Mouse (Mus musculus): ENCODE measurements around the gene Ptgir. TPM values are rescaled to one million over a fixed set of nuclear protein-coding genes. Genes with fewer than 3 reads are reported as not detected.

Gene Ptgir
- polyA plus RNA-seq, 1 experiment, result 5.7 TPM

GRCm38 (mm10) chr7:16955712-16956111, 49.4 kb downstream of the Ptgir start:
- no peak overlapping the region for H3K4me3 ChIP-seq (ENCODE audit: insufficient read depth, poor library complexity, severe bottlenecking)
- TF ChIP-seq MYOD1 (IDR thresholded peaks at IDR 0.05; ENCODE audit: control insufficient read depth, insufficient read length, low read depth) (peak; percentile 80), CTCF (IDR thresholded peaks at IDR 0.05; ENCODE audit: control insufficient read depth, insufficient read depth, insufficient read length) (no peak)
- no peaks in the 10 kb centered on the region for H3K79me3 ChIP-seq (ENCODE audit: low read depth)
- no peaks in the 10 kb centered on the region for H3K79me2 ChIP-seq (ENCODE audit: control insufficient read depth, insufficient read depth)
- no peak overlapping the region for H3ac ChIP-seq (ENCODE audit: control insufficient read depth, insufficient read length, low read depth)
- H3K27me3 ChIP-seq (ENCODE audit: control insufficient read depth, insufficient read depth, insufficient read length), result peaks cover 3% of the 10 kb centered on the region
- H3K36me3 ChIP-seq (ENCODE audit: control insufficient read depth, insufficient read depth), result no peaks in the 10 kb centered on the region

DNA sequence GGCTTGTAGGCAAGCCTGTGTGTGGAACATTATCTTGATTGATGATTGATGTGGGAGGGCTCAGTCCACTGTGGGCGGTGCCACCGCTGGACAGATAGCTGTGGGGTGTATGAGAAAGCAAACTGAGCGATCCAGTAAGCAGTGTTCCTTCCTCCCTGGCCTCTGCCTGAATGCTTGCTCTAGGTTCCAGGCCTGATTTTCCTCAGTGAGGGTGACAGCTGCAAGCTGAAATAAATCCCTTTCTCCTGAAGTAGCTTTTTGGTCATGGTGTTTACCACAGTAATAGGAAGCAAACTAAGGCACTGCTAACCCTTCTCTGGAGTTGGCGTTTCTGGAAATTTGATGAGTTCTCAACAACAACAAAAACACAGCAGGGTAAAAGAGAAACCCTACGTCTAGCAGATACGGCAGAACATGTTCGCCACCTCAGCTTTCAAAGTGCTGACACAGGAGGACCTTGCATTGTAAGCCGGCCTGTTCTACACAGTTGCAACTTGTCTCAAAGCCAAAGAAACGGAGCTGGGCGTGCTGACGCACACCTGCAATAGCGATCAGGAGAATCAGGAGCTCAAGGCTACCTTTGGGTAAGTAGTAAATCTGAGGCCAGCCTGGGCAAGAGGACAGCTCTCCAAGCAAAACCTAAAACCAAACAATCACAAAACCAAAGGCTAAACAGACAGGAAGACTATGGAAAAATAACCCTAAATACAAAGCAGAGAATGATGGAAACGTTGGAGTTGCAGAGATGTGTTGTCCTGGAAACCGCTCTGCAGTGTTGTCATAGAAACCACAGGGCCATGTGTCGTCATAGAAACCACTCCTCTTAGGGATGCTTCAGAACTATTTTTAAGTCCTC, 50.3 kb downstream of the Ptgir start:
- no peak for TF ChIP-seq FOSL1 (IDR thresholded peaks at IDR 0.05; ENCODE audit: insufficient read depth, low read length, poor library complexity, severe bottlenecking)
- TF ChIP-seq CEBPB (IDR thresholded peaks at IDR 0.05; ENCODE audit: low read depth), result no peak
- no peak for TF ChIP-seq USF1 (IDR thresholded peaks at IDR 0.05; ENCODE audit: low read depth)
- TF ChIP-seq MYOD1 (IDR thresholded peaks at IDR 0.05; ENCODE audit: control insufficient read depth, insufficient read length, low read depth), result no peak
- TF ChIP-seq MYOG (IDR thresholded peaks at IDR 0.05; ENCODE audit: control insufficient read depth, extremely low read depth, insufficient read length), result no peak
- no peak for TF ChIP-seq CTCF (IDR thresholded peaks at IDR 0.05; ENCODE audit: control insufficient read depth, insufficient read depth, insufficient read length)
- TF ChIP-seq MAX (IDR thresholded peaks at IDR 0.05), result no peak
- no peak overlapping the region for H3K4me3 ChIP-seq (ENCODE audit: insufficient read depth, poor library complexity, severe bottlenecking)
- no peaks in the 10 kb centered on the region for H3K79me2 ChIP-seq (ENCODE audit: control insufficient read depth, insufficient read depth)
- H3K36me3 ChIP-seq (ENCODE audit: control insufficient read depth, insufficient read depth), result no peaks in the 10 kb centered on the region
- peaks cover 3% of the 10 kb centered on the region for H3K27me3 ChIP-seq (ENCODE audit: control insufficient read depth, insufficient read depth, insufficient read length)
- H3K79me3 ChIP-seq (ENCODE audit: low read depth), result no peaks in the 10 kb centered on the region
- no peak overlapping the region for H3ac ChIP-seq (ENCODE audit: control insufficient read depth, insufficient read length, low read depth)

GRCm38 (mm10) chr7:16959539-16960187, 53.4 kb downstream of the Ptgir start, which contains the start of gene Pnmal1:
Gene Pnmal1 (plus strand): TSS chr7:16959679.
- peaks cover 3% of the 10 kb centered on the region for H3K27me3 ChIP-seq (ENCODE audit: control insufficient read depth, insufficient read depth, insufficient read length)
- H3K4me3 ChIP-seq (ENCODE audit: insufficient read depth, poor library complexity, severe bottlenecking), result no peak within 1 kb of the TSS
- H3K36me3 ChIP-seq (ENCODE audit: control insufficient read depth, insufficient read depth), result no peaks in the 10 kb centered on the region
- no peak within 1 kb of the TSS for H3ac ChIP-seq (ENCODE audit: control insufficient read depth, insufficient read length, low read depth)
- H3K79me3 ChIP-seq (ENCODE audit: low read depth), result no peaks in the 10 kb centered on the region
- TF ChIP-seq MYOG (IDR thresholded peaks at IDR 0.05; ENCODE audit: control insufficient read depth, extremely low read depth, insufficient read length) (no peak), FOSL1 (IDR thresholded peaks at IDR 0.05; ENCODE audit: insufficient read depth, low read length, poor library complexity, severe bottlenecking) (no peak)
- H3K79me2 ChIP-seq (ENCODE audit: control insufficient read depth, insufficient read depth), result no peaks in the 10 kb centered on the region

Other genes starting within 250 kb of the Ptgir start
- gene Ceacam15, start 230.8 kb upstream of the Ptgir start, polyA plus RNA-seq (2012; fragmentation: generic; extraction: Trizol), result not detected
- not detected for gene Ceacam9, start 184.6 kb upstream of the Ptgir start, polyA plus RNA-seq (2012; fragmentation: generic; extraction: Trizol)
- 301 TPM for gene Ap2s1, start 168.1 kb upstream of the Ptgir start, polyA plus RNA-seq (2012; fragmentation: generic; extraction: Trizol)
- 31.5 TPM for gene Slc1a5, start 125.2 kb upstream of the Ptgir start, polyA plus RNA-seq (2012; fragmentation: generic; extraction: Trizol)
- gene Strn4, start 90.6 kb upstream of the Ptgir start, polyA plus RNA-seq (2012; fragmentation: generic; extraction: Trizol), result 50.4 TPM
- gene Fkrp, start 89.8 kb upstream of the Ptgir start, polyA plus RNA-seq (2012; fragmentation: generic; extraction: Trizol), result 28.9 TPM
- 5.5 TPM for gene Prkd2, start 63.6 kb upstream of the Ptgir start, polyA plus RNA-seq (2012; fragmentation: generic; extraction: Trizol)
- 5.3 TPM for gene Dact3, start 31.2 kb upstream of the Ptgir start, polyA plus RNA-seq (2012; fragmentation: generic; extraction: Trizol)
- gene Gng8, start 14.7 kb upstream of the Ptgir start, polyA plus RNA-seq (2012; fragmentation: generic; extraction: Trizol), result 2.6 TPM
- 365 TPM for gene Calm3, start 17.6 kb downstream of the Ptgir start, polyA plus RNA-seq (2012; fragmentation: generic; extraction: Trizol)
- 12.6 TPM for gene Pnmal2, start 38.2 kb downstream of the Ptgir start, polyA plus RNA-seq (2012; fragmentation: generic; extraction: Trizol)
- gene Pnmal1, start 53.2 kb downstream of the Ptgir start, polyA plus RNA-seq (2012; fragmentation: generic; extraction: Trizol), result not detected
- not detected for gene Gm42372, start 76.6 kb downstream of the Ptgir start, polyA plus RNA-seq (2012; fragmentation: generic; extraction: Trizol)
- gene Ccdc8, start 86.2 kb downstream of the Ptgir start, polyA plus RNA-seq (2012; fragmentation: generic; extraction: Trizol), result 9.7 TPM
- gene Ppp5c, start 121.4 kb downstream of the Ptgir start, polyA plus RNA-seq (2012; fragmentation: generic; extraction: Trizol), result 143 TPM
- gene Hif3a, start 155.9 kb downstream of the Ptgir start, polyA plus RNA-seq (2012; fragmentation: generic; extraction: Trizol), result not detected
- gene Psg16, start 167.6 kb downstream of the Ptgir start, polyA plus RNA-seq (2012; fragmentation: generic; extraction: Trizol), result not detected
- gene Ceacam3, start 243.8 kb downstream of the Ptgir start, polyA plus RNA-seq (2012; fragmentation: generic; extraction: Trizol), result not detected

Measured in C2C12 (cell line).